Mouse (Mus musculus) G1E-ER4 (cell line): ENCODE results near the gene Olfr325. TPM values are rescaled to one million over a fixed set of nuclear protein-coding genes. Genes with fewer than 3 reads are reported as not detected.

Experiments
- GATA1 ChIP-seq: IDR thresholded peaks from one replicate; pipeline ENCODE4 v1.8.0; 2012; ENCODE audit warnings: low read length, inconsistent platforms
- polyA plus RNA-seq: library from polyadenylated mRNA; stranded (reverse); fragments of >175 nt; gene quantifications from 2 replicates; pipeline ENCODE4 v1.2.3, GENCODE M21; 2012

The Olfr325 gene
- polyA plus RNA-seq, 1 experiment, result not detected

DNA sequence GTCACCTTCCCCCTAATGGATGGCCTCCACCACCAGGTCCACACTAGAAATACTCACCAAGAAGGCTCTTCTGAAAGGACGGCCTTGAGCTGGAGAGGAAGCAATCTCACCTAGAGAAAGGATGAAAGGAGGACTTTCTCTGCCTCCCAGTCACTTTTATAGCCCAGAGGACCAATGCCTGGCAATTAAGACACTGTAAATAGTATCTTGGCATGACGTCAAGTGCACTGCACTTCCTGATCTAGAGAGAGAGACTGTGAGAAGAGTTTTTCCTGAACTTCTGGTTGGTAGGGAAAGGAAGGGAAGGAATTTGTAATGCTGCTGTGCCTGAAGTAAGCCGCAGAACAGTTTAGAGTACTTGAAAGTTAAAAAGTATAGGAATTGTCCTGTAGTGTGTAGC, 35.8 kb downstream of the Olfr325 start:
- TF ChIP-seq GATA1, result no peak

- no peak for TF ChIP-seq GATA1
Measured at GRCm38 (mm10) chr11:58614526-58614925, 37.0 kb downstream of the Olfr325 start.

DNA sequence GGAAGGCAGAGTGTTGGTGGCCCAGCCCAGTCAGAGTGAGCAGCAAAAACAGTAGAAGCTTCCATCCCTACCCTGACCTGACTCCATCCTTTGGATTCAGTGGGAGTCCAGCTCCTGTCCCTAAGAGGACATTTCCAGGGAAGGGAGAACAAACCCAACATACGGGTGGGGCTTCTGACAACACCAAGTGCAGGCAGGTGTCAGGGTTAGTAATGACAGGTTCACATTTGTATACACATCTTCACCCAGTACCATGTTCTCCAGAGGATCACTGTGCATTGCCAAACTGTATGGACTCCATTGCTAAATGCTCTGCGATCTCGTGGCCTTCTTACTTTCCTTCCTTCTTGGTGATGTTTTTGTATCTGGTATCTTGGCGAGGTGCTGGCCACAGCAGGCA, 38.4 kb downstream of the Olfr325 start, which contains the start of gene 2210407C18Rik:
2210407C18Rik (minus strand) TSS at position 101 of the 400 bp plus-strand sequence.
- TF ChIP-seq GATA1, result no peak

- no peak for TF ChIP-seq GATA1
Measured at GRCm38 (mm10) chr11:58618369-58618768, 40.8 kb downstream of the Olfr325 start.

DNA sequence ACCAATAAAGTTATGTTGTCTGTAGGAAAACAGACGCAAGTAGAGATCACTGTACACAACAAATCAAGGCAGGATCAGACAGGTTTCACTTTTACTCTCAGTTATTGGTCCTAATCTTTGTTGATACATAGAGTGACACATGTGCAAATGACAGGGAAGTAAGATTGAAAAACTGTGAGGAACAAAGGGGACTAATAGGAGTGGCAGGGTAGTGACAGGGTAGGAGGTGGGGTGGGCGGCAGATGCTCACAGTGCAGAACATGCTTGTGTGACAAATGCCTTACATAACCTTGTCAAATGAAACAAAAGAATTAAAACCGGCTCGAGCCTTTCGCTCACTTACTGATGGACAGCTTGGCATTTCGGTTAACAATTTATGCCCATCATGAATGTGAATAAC, 41.3 kb downstream of the Olfr325 start:
- no peak for TF ChIP-seq GATA1

DNA sequence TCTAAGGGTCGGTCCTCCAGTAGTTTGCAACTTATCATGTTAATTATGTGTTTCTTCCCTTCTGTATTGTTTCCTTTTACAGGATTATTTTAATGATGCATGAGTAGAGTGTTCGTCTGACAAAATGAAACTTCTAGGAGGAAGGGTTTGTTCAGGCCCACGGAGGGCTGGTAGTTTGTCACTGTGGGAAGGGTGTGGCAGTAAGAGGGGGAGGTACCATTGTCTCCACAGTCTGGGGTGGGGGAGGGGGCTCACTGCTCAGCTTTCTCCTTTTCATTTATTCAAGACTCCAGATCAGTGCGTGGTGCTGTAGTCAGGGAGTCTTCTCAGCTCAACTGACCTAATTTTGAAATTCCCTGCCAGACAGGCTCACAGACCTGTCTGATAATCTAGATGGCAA, 48.6 kb downstream of the Olfr325 start:
- no peak for TF ChIP-seq GATA1

GRCm38 (mm10) chr11:58630401-58630800, 52.9 kb downstream of the Olfr325 start, which contains the start of gene Olfr323:
Olfr323 (minus strand) TSS chr11:58630501.
- TF ChIP-seq GATA1, result no peak

Other genes starting within 250 kb of the Olfr325 start
- gene Zfp672, start 247.4 kb upstream of the Olfr325 start, polyA plus RNA-seq, result 10.1 and 10.8 TPM in 2 replicates
- 29.4 and 33.7 TPM in 2 replicates for gene Sh3bp5l, start 247.0 kb upstream of the Olfr325 start, polyA plus RNA-seq
- gene Lypd8, start 198.7 kb upstream of the Olfr325 start, polyA plus RNA-seq, result not detected in 2 replicates
- not detected in 2 replicates for gene 1810065E05Rik, start 156.6 kb upstream of the Olfr325 start, polyA plus RNA-seq
- gene Gm12253, start 145.2 kb upstream of the Olfr325 start, polyA plus RNA-seq, result not detected in 2 replicates
- not detected in 2 replicates for gene Lypd9, start 124.8 kb upstream of the Olfr325 start, polyA plus RNA-seq
- gene Olfr30, start 115.5 kb upstream of the Olfr325 start, polyA plus RNA-seq, result not detected in 2 replicates
- not detected in 2 replicates for gene Olfr332, start 85.2 kb upstream of the Olfr325 start, polyA plus RNA-seq
- gene Olfr331, start 75.2 kb upstream of the Olfr325 start, polyA plus RNA-seq, result not detected in 2 replicates
- gene Olfr330, start 42.9 kb upstream of the Olfr325 start, polyA plus RNA-seq, result not detected in 2 replicates
- not detected in 2 replicates for gene Olfr329-ps, start 31.3 kb upstream of the Olfr325 start, polyA plus RNA-seq
- gene Olfr328, start 22.1 kb upstream of the Olfr325 start, polyA plus RNA-seq, result not detected in 2 replicates
- not detected in 2 replicates for gene Olfr224, start 7.2 kb upstream of the Olfr325 start, polyA plus RNA-seq
- gene Olfr324, start 17.4 kb downstream of the Olfr325 start, polyA plus RNA-seq, result not detected in 2 replicates
- gene 2210407C18Rik, start 38.3 kb downstream of the Olfr325 start, polyA plus RNA-seq, result not detected in 2 replicates
- not detected in 2 replicates for gene Olfr323, start 52.8 kb downstream of the Olfr325 start, polyA plus RNA-seq
- not detected in 2 replicates for gene Trim58, start 62.7 kb downstream of the Olfr325 start, polyA plus RNA-seq
- not detected in 2 replicates for gene Olfr322, start 81.1 kb downstream of the Olfr325 start, polyA plus RNA-seq
- not detected in 2 replicates for gene Olfr320, start 103.4 kb downstream of the Olfr325 start, polyA plus RNA-seq
- not detected in 2 replicates for gene Olfr319, start 121.4 kb downstream of the Olfr325 start, polyA plus RNA-seq
- not detected in 2 replicates for gene Olfr318, start 146.3 kb downstream of the Olfr325 start, polyA plus RNA-seq
- gene Olfr317, start 161.5 kb downstream of the Olfr325 start, polyA plus RNA-seq, result not detected in 2 replicates
- not detected in 2 replicates for gene Olfr316, start 175.0 kb downstream of the Olfr325 start, polyA plus RNA-seq
- gene Olfr315, start 195.5 kb downstream of the Olfr325 start, polyA plus RNA-seq, result not detected in 2 replicates
- gene Olfr314, start 205.2 kb downstream of the Olfr325 start, polyA plus RNA-seq, result not detected in 2 replicates
- not detected in 2 replicates for gene Fam183b, start 224.2 kb downstream of the Olfr325 start, polyA plus RNA-seq
- gene Olfr313, start 237.3 kb downstream of the Olfr325 start, polyA plus RNA-seq, result not detected in 2 replicates